ENCODE assay signal across 10 mouse cellular contexts in the genomic region with DNA sequence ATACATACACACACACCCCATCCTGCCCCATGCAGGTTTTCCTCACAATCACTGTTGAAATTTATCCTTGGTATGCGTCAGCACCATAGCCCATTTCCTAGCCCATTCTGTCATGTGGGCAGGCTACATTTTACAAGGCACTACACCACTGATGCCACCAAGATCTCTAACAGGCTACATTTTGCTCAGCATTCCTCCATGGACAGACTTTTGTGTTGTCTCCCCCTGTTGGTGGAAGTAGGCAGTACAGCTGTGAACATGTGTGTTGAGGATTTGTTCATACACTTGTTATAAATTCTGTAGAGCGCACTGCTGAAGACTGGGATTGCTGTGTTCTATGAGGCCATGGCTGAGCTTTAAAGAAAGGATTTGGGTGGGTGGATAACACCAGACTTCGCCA. TPM values are rescaled to one million over a fixed set of nuclear protein-coding genes. Genes with fewer than 3 reads are reported as not detected.
DNase-seq lines count a peak whose midpoint lies in the region; ATAC-seq and TF ChIP-seq lines count a peak whose summit lies in the region.
"Had no signal": no experiment of that assay in that cellular context is flagged by ENCODE, and none has a peak within 500 bp of the region (broad histone marks: within the 10 kb centered on the region; RNA-seq: fewer than 3 reads in every experiment).

No protein-coding gene starts in this region.

- no peak overlapping the region for H3K9ac ChIP-seq in kidney, embryonic 15.5 days
- H3K9ac ChIP-seq in forebrain, embryonic 13.5 days: no peak overlapping the region
- no peak overlapping the region for H3K9ac ChIP-seq in kidney, postnatal 0 days (ENCODE audit: low read depth, low read length)
- H3K9ac ChIP-seq in liver, embryonic 11.5 days (ENCODE audit: low read depth, low read length): no peak overlapping the region
- no peak overlapping the region for H3K9ac ChIP-seq in neural tube, embryonic 12.5 days
- H3K9ac ChIP-seq: embryonic facial prominence, embryonic 15.5 days; neural tube, embryonic 13.5 days had no signal

- no peaks in the 10 kb centered on the region for H3K9me3 ChIP-seq in kidney, embryonic 15.5 days (replicated peaks)
- H3K9me3 ChIP-seq in forebrain, embryonic 13.5 days (replicated peaks): no peaks in the 10 kb centered on the region
- no peaks in the 10 kb centered on the region for H3K9me3 ChIP-seq in kidney, postnatal 0 days (replicated peaks; ENCODE audit: low read length)
- H3K9me3 ChIP-seq in liver, embryonic 11.5 days (ENCODE audit: control insufficient read depth, low read length): no peaks in the 10 kb centered on the region
- H3K9me3 ChIP-seq in neural tube, embryonic 12.5 days: no peaks in the 10 kb centered on the region
- H3K9me3 ChIP-seq: embryonic facial prominence, embryonic 15.5 days; neural tube, embryonic 13.5 days had no signal

- H3K27ac ChIP-seq in kidney, embryonic 15.5 days: no peak overlapping the region
- no peak overlapping the region for H3K27ac ChIP-seq in forebrain, embryonic 13.5 days
- H3K27ac ChIP-seq in kidney, postnatal 0 days: no peak overlapping the region
- H3K27ac ChIP-seq in liver, embryonic 11.5 days (ENCODE audit: low read depth, low read length): no peak overlapping the region
- no peak overlapping the region for H3K27ac ChIP-seq in neural tube, embryonic 12.5 days
- H3K27ac ChIP-seq: embryonic facial prominence, embryonic 15.5 days; neural tube, embryonic 13.5 days had no signal

- peaks cover 16% of the 10 kb centered on the region for H3K4me1 ChIP-seq in kidney, embryonic 15.5 days
- H3K4me1 ChIP-seq in forebrain, embryonic 13.5 days: no peaks in the 10 kb centered on the region
- 0 out of 2 replicates have a peak, but pooled peaks cover 3% of the 10 kb centered on the region for H3K4me1 ChIP-seq in kidney, postnatal 0 days (replicated peaks; ENCODE audit: insufficient read depth, low read length)
- H3K4me1 ChIP-seq in liver, embryonic 11.5 days (replicated peaks; ENCODE audit: control insufficient read depth, insufficient read depth, low read length): peaks cover 11% of the 10 kb centered on the region
- H3K4me1 ChIP-seq in neural tube, embryonic 12.5 days: no peaks in the 10 kb centered on the region
- H3K4me1 ChIP-seq: embryonic facial prominence, embryonic 15.5 days; neural tube, embryonic 13.5 days had no signal

- H3K27me3 ChIP-seq in kidney, embryonic 15.5 days: no peaks in the 10 kb centered on the region
- no peaks in the 10 kb centered on the region for H3K27me3 ChIP-seq in forebrain, embryonic 13.5 days
- no peaks in the 10 kb centered on the region for H3K27me3 ChIP-seq in kidney, postnatal 0 days (ENCODE audit: insufficient read depth, low read length)
- H3K27me3 ChIP-seq in liver, embryonic 11.5 days (replicated peaks; ENCODE audit: control insufficient read depth, insufficient read depth, low read length): no peaks in the 10 kb centered on the region
- H3K27me3 ChIP-seq in neural tube, embryonic 12.5 days (replicated peaks): no peaks in the 10 kb centered on the region
- H3K27me3 ChIP-seq: embryonic facial prominence, embryonic 15.5 days; neural tube, embryonic 13.5 days had no signal

- ATAC-seq in kidney, embryonic 15.5 days (replicated peaks; ENCODE audit: low FRiP score): no peak
- ATAC-seq in forebrain, embryonic 13.5 days: peak; percentile 51; the same call in 1 of the 2 replicates
- ATAC-seq in kidney, postnatal 0 days (replicated peaks; ENCODE audit: low FRiP score, low read depth): no peak
- ATAC-seq in liver, embryonic 11.5 days (replicated peaks; ENCODE audit: low FRiP score): no peak
- ATAC-seq in neural tube, embryonic 12.5 days (ENCODE audit: low FRiP score, low read depth): peak; percentile 26; the same call in 1 of the 2 replicates

- H3K4me3 ChIP-seq in kidney, embryonic 15.5 days (replicated peaks): no peak overlapping the region
- no peak overlapping the region for H3K4me3 ChIP-seq in forebrain, embryonic 13.5 days
- H3K4me3 ChIP-seq in kidney, postnatal 0 days (replicated peaks; ENCODE audit: low read depth, low read length): no peak overlapping the region
- no peak overlapping the region for H3K4me3 ChIP-seq in liver, embryonic 11.5 days (ENCODE audit: low read depth, low read length)
- H3K4me3 ChIP-seq in neural tube, embryonic 12.5 days: no peak overlapping the region
- H3K4me3 ChIP-seq: embryonic facial prominence, embryonic 15.5 days; neural tube, embryonic 13.5 days had no signal

- 72% methylated on average over 3 of the region's 3 CpGs for WGBS in kidney, embryonic 15.5 days
- 74% methylated on average over 3 of the region's 3 CpGs for WGBS in forebrain, embryonic 13.5 days
- whole genome bisulfite sequencing in kidney, postnatal 0 days: 69% methylated on average over 3 of the region's 3 CpGs
- 64% methylated on average over 3 of the region's 3 CpGs for WGBS in liver, embryonic 11.5 days
- 73% methylated on average over 3 of the region's 3 CpGs for WGBS in neural tube, embryonic 12.5 days

- peak; percentile 77 for DNase-seq in kidney, adult 18-20 months
- DNase-seq in c-Kit-positive CD71-positive TER-119-positive erythroid progenitor cells, embryonic 14.5 days (ENCODE audit: low spot score): peak; percentile 71
- peak; percentile 83 for DNase-seq in kidney, postnatal 0 days (ENCODE audit: low spot score)
- peak; percentile 66 for DNase-seq in liver, embryonic 11.5 days (ENCODE audit: low spot score)
- peak; percentile 54 for DNase-seq in testis, postnatal 14 days (ENCODE audit: low spot score)

- H3K36me3 ChIP-seq in kidney, embryonic 15.5 days: peaks cover 72% of the 10 kb centered on the region
- peaks cover 83% of the 10 kb centered on the region for H3K36me3 ChIP-seq in forebrain, embryonic 13.5 days (ENCODE audit: poor library complexity, severe bottlenecking)
- H3K36me3 ChIP-seq in kidney, postnatal 0 days (ENCODE audit: insufficient read depth, low read length): peaks cover 21% of the 10 kb centered on the region
- peaks cover 14% of the 10 kb centered on the region; the same call in 1 of the 2 replicates for H3K36me3 ChIP-seq in liver, embryonic 11.5 days (ENCODE audit: control insufficient read depth, insufficient read depth, low read length)
- H3K36me3 ChIP-seq in neural tube, embryonic 12.5 days: peaks cover 61% of the 10 kb centered on the region

- no peak overlapping the region for H3K4me2 ChIP-seq in kidney, embryonic 15.5 days
- H3K4me2 ChIP-seq in forebrain, embryonic 13.5 days: no peak overlapping the region
- no peak overlapping the region for H3K4me2 ChIP-seq in kidney, postnatal 0 days (ENCODE audit: low read length)
- no peak overlapping the region for H3K4me2 ChIP-seq in liver, embryonic 11.5 days
- no peak overlapping the region for H3K4me2 ChIP-seq in neural tube, embryonic 12.5 days (replicated peaks)
- H3K4me2 ChIP-seq: embryonic facial prominence, embryonic 15.5 days; neural tube, embryonic 13.5 days had no signal

- TF ChIP-seq CTCF in kidney, postnatal 0 days (IDR thresholded peaks at IDR 0.05; ENCODE audit: low read depth): peak; percentile 95

RNA-seq across cellular contexts. Expression of a gene that starts 21.7 kb away (rescaled TPM):
- 17.8 and 18.8 TPM in 2 replicates for polyA plus RNA-seq in kidney, embryonic 15.5 days (2015; fragmentation: Nextera tagmentation; extraction: Ambion mirVana)
- polyA plus RNA-seq in forebrain, embryonic 13.5 days (2015; fragmentation: Nextera tagmentation; extraction: Ambion mirVana): 32.8 and 38.5 TPM in 2 replicates
- polyA plus RNA-seq in kidney, postnatal 0 days (2015; fragmentation: Nextera tagmentation; extraction: Ambion mirVana): 11.5 and 14.4 TPM in 2 replicates
- polyA plus RNA-seq in liver, embryonic 11.5 days (2014; fragmentation: Nextera tagmentation; extraction: Ambion mirVana): 7.4 and 10.3 TPM in 2 replicates
- polyA plus RNA-seq in neural tube, embryonic 12.5 days (2016; fragmentation: Nextera tagmentation; extraction: Ambion mirVana): 34.8 and 37.0 TPM in 2 replicates

RNA-seq across cellular contexts. Expression of a gene that starts 33.4 kb away (rescaled TPM):
- 0.69 and 0.71 TPM in 2 replicates for polyA plus RNA-seq in kidney, embryonic 15.5 days (2015; fragmentation: Nextera tagmentation; extraction: Ambion mirVana)
- polyA plus RNA-seq in forebrain, embryonic 13.5 days (2015; fragmentation: Nextera tagmentation; extraction: Ambion mirVana): 0.67 and 0.98 TPM in 2 replicates
- polyA plus RNA-seq in kidney, postnatal 0 days (2015; fragmentation: Nextera tagmentation; extraction: Ambion mirVana): 0.46 and 0.47 TPM in 2 replicates
- 0.25 and 0.37 TPM in 2 replicates for polyA plus RNA-seq in liver, embryonic 11.5 days (2014; fragmentation: Nextera tagmentation; extraction: Ambion mirVana)
- 0.60 and 0.86 TPM in 2 replicates for polyA plus RNA-seq in neural tube, embryonic 12.5 days (2016; fragmentation: Nextera tagmentation; extraction: Ambion mirVana)

RNA-seq across cellular contexts. Expression of a gene that starts 33.7 kb away (rescaled TPM):
- polyA plus RNA-seq in kidney, embryonic 15.5 days (2015; fragmentation: Nextera tagmentation; extraction: Ambion mirVana): 60.7 and 62.2 TPM in 2 replicates
- 44.0 and 44.9 TPM in 2 replicates for polyA plus RNA-seq in forebrain, embryonic 13.5 days (2015; fragmentation: Nextera tagmentation; extraction: Ambion mirVana)
- 23.0 and 27.8 TPM in 2 replicates for polyA plus RNA-seq in kidney, postnatal 0 days (2015; fragmentation: Nextera tagmentation; extraction: Ambion mirVana)
- polyA plus RNA-seq in liver, embryonic 11.5 days (2014; fragmentation: Nextera tagmentation; extraction: Ambion mirVana): 109 and 123 TPM in 2 replicates
- 37.1 and 41.6 TPM in 2 replicates for polyA plus RNA-seq in neural tube, embryonic 12.5 days (2016; fragmentation: Nextera tagmentation; extraction: Ambion mirVana)

RNA-seq across cellular contexts. Expression of a gene that starts 51.2 kb away (rescaled TPM):
- polyA plus RNA-seq in kidney, embryonic 15.5 days (2015; fragmentation: Nextera tagmentation; extraction: Ambion mirVana): 161 and 163 TPM in 2 replicates
- 146 and 148 TPM in 2 replicates for polyA plus RNA-seq in forebrain, embryonic 13.5 days (2015; fragmentation: Nextera tagmentation; extraction: Ambion mirVana)
- 104 and 109 TPM in 2 replicates for polyA plus RNA-seq in kidney, postnatal 0 days (2015; fragmentation: Nextera tagmentation; extraction: Ambion mirVana)
- 96.9 and 99.2 TPM in 2 replicates for polyA plus RNA-seq in liver, embryonic 11.5 days (2014; fragmentation: Nextera tagmentation; extraction: Ambion mirVana)
- 215 and 218 TPM in 2 replicates for polyA plus RNA-seq in neural tube, embryonic 12.5 days (2016; fragmentation: Nextera tagmentation; extraction: Ambion mirVana)

Comparison
In these comparisons a context has a peak if more than half of its experiments do, and no peak if none do; other contexts are left out.
1. ATAC-seq: peak in forebrain, embryonic 13.5 days (single experiment) and neural tube, embryonic 12.5 days (single experiment); none in kidney, embryonic 15.5 days (single experiment), kidney, postnatal 0 days (single experiment) and liver, embryonic 11.5 days (single experiment).
2. Peak in every context shown above with its lines, with median percentiles within 50 percentile points of each other: DNase-seq.